Mouse (Mus musculus) neural tube, postnatal 0 days (tissue): ENCODE results near the gene Gm6034. TPM values are rescaled to one million over a fixed set of nuclear protein-coding genes. Genes with fewer than 3 reads are reported as not detected.

ENCODE experiments used
- polyA plus RNA-seq: library from polyadenylated mRNA; unstranded; fragments of >200 nt; fragmentation: Nextera tagmentation; extraction: Ambion mirVana; gene quantifications from 2 replicates; pipeline ENCODE4 v1.2.1, GENCODE M21; 2015

Gene Gm6034
- polyA plus RNA-seq = not detected in 2 replicates

GRCm38 (mm10) chr17:36042610-36043169 is at the start of gene Gm6034, which contains the start of gene H2-T22:
Gene Gm6034, plus strand, starts transcription at chr17:36042961.
Gene H2-T22, minus strand, starts transcription at chr17:36042747.

GRCm38 (mm10) chr17:36020191-36021073 is 22.3 kb upstream of the Gm6034 start, which contains the start of gene H2-T24:
Gene H2-T24, minus strand, starts transcription at chr17:36020560.

GRCm38 (mm10) chr17:36032351-36032875 is 10.3 kb upstream of the Gm6034 start, which contains the start of gene H2-T23:
Gene H2-T23, minus strand, starts transcription at chr17:36032855.

GRCm38 (mm10) chr17:36058362-36058761 is 15.6 kb downstream of the Gm6034 start, which contains the start of gene Gm11127:
Gene Gm11127, minus strand, starts transcription at chr17:36058371.

Other genes starting within 250 kb of the Gm6034 start
- gene Ier3, start 221.3 kb upstream of the Gm6034 start, polyA plus RNA-seq = 24.1 and 25.1 TPM in 2 replicates
- 167 and 180 TPM in 2 replicates for gene Flot1, start 219.7 kb upstream of the Gm6034 start, polyA plus RNA-seq
- gene Tubb5, start 204.7 kb upstream of the Gm6034 start, polyA plus RNA-seq = 1,086 and 1,211 TPM in 2 replicates
- 3.8 and 4.1 TPM in 2 replicates for gene Mdc1, start 201.4 kb upstream of the Gm6034 start, polyA plus RNA-seq
- gene Nrm, start 181.6 kb upstream of the Gm6034 start, polyA plus RNA-seq = 18.0 and 21.8 TPM in 2 replicates
- 17.5 and 17.9 TPM in 2 replicates for gene Ppp1r18, start 177.4 kb upstream of the Gm6034 start, polyA plus RNA-seq
- 19.4 and 23.2 TPM in 2 replicates for gene Dhx16, start 163.1 kb upstream of the Gm6034 start, polyA plus RNA-seq
- 80.1 and 91.3 TPM in 2 replicates for gene 2310061I04Rik, start 145.5 kb upstream of the Gm6034 start, polyA plus RNA-seq
- 169 and 211 TPM in 2 replicates for gene Atat1, start 132.9 kb upstream of the Gm6034 start, polyA plus RNA-seq
- 73.6 and 78.3 TPM in 2 replicates for gene Mrps18b, start 126.6 kb upstream of the Gm6034 start, polyA plus RNA-seq
- gene Ppp1r10, start 126.5 kb upstream of the Gm6034 start, polyA plus RNA-seq = 22.9 and 25.5 TPM in 2 replicates
- gene Abcf1, start 73.2 kb upstream of the Gm6034 start, polyA plus RNA-seq = 79.4 and 88.1 TPM in 2 replicates
- 86.7 and 86.9 TPM in 2 replicates for gene Gnl1, start 63.1 kb upstream of the Gm6034 start, polyA plus RNA-seq
- 67.0 and 74.1 TPM in 2 replicates for gene Prr3, start 62.7 kb upstream of the Gm6034 start, polyA plus RNA-seq
- 9.3 and 11.4 TPM in 2 replicates for gene H2-T24, start 22.4 kb upstream of the Gm6034 start, polyA plus RNA-seq
- 10.9 and 11.1 TPM in 2 replicates for gene H2-T23, start 10.1 kb upstream of the Gm6034 start, polyA plus RNA-seq
- 10.3 and 10.9 TPM in 2 replicates for gene H2-T22, start 214 bp upstream of the Gm6034 start, polyA plus RNA-seq
- gene Gm11127, start 15.4 kb downstream of the Gm6034 start, polyA plus RNA-seq = not detected in 2 replicates
- gene Gm19684, start 78.7 kb downstream of the Gm6034 start, polyA plus RNA-seq = not detected in 2 replicates
- gene Gm7030, start 86.5 kb downstream of the Gm6034 start, polyA plus RNA-seq = not detected in 2 replicates
- gene Gm8909, start 125.6 kb downstream of the Gm6034 start, polyA plus RNA-seq = not detected in 2 replicates
- not detected in 2 replicates for gene H2-T3, start 147.3 kb downstream of the Gm6034 start, polyA plus RNA-seq
- 171 and 174 TPM in 2 replicates for gene Rpp21, start 215.1 kb downstream of the Gm6034 start, polyA plus RNA-seq
- 14.9 and 15.9 TPM in 2 replicates for gene Trim39, start 229.3 kb downstream of the Gm6034 start, polyA plus RNA-seq
- 0.20 TPM in 1 of 2 replicates, not detected in the other for gene H2-M10.2, start 243.5 kb downstream of the Gm6034 start, polyA plus RNA-seq